Mouse (Mus musculus): ENCODE measurements around the gene Abcb5.

Abcb5 gene

GRCm38 (mm10) chr12:118848496-118849202, 117.6 kb downstream of the Abcb5 start:
- DNase-seq (ENCODE audit: low spot score in 2 of 2): no peak

GRCm38 (mm10) chr12:118847861-118848495, 118.2 kb downstream of the Abcb5 start:
- no peak for DNase-seq (ENCODE audit: low spot score in 2 of 2)

GRCm38 (mm10) chr12:118847381-118847780, 118.8 kb downstream of the Abcb5 start:
- DNase-seq (ENCODE audit: low spot score in 2 of 2): no peak

- no peak for DNase-seq (ENCODE audit: low spot score in 2 of 2)
These were observed 119.4 kb downstream of the Abcb5 start for GRCm38 (mm10) chr12:118846649-118847321.

GRCm38 (mm10) chr12:118846221-118846620, 120.0 kb downstream of the Abcb5 start, which contains the start of gene Sp8:
Gene Sp8 (plus strand): TSS chr12:118846329.
- no peak for DNase-seq (ENCODE audit: low spot score in 2 of 2)

- no peak for DNase-seq (ENCODE audit: low spot score in 2 of 2)
These were observed 120.9 kb downstream of the Abcb5 start for GRCm38 (mm10) chr12:118845351-118845750.

DNA sequence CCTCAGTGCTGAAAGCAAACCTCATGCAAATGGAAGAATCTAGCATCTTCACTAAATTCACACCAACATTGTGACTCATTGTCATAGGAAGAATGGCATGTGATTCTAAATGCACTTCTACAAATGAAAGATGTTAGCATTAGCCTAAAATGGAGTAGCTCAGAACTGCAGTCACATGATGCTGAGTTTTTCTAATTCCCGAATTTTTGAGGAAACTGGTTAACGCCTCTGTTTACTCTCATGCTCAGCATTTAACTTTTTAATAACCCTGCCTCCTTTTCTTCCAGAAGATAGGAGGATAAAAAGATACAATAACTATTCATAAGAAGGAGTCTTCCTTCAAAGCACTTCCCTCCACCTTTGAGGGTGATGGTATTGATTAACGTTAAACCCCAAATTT, 121.4 kb downstream of the Abcb5 start:
- DNase-seq (ENCODE audit: low spot score in 2 of 2): no peak

DNA sequence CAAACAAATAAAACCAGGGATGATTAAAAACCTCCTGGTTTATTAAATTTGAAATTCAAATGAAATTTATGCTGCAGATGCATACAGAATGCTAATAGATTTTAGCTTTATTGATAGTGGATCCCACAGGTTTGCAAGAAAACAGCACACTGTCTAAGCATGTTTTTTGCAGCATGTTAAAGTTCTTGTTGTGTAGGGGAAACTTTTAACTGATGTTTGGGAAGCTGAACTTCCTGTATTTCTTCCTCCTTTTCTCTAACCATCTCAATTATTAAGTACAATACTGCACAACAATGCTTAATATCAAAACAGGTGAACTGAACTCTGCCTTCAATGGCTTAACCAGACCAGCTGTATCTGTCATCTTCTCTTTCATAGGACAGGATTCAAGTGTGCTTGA, 122.1 kb downstream of the Abcb5 start:
- DNase-seq (ENCODE audit: low spot score in 2 of 2): no peak

GRCm38 (mm10) chr12:118842671-118843411, 123.4 kb downstream of the Abcb5 start:
- DNase-seq (ENCODE audit: low spot score in 2 of 2): no peak

DNA sequence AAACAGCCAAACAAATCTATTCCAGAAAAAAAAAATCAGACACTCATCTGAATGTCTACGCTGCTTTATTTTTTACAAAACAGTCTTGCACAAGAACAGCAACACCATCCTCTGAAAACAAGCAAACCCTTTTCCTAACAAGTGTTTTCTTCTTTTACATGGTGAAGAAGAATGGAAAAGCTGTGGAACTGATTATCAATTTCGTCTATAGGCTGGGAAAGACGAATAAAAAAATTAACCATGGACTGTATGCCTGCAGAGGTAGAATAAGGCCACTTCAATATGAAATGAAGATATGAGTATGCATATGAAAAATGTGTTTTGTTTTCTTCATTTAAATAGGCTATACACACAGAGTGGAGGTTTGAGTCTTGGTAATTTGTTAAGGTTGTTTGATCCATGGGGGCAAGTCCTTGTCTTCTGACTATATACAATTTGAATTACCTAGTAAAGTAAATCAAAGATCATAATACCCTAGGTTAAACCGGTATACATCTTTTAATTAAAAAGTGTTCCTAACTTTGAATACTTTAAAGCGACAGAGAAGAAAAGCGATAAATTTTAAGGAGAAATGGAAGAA, 124.2 kb downstream of the Abcb5 start:
- no peak for DNase-seq (ENCODE audit: low spot score in 2 of 2)

- DNase-seq (ENCODE audit: low spot score in 2 of 2): no peak
These were observed 124.8 kb downstream of the Abcb5 start for GRCm38 (mm10) chr12:118841381-118841922.

DNA sequence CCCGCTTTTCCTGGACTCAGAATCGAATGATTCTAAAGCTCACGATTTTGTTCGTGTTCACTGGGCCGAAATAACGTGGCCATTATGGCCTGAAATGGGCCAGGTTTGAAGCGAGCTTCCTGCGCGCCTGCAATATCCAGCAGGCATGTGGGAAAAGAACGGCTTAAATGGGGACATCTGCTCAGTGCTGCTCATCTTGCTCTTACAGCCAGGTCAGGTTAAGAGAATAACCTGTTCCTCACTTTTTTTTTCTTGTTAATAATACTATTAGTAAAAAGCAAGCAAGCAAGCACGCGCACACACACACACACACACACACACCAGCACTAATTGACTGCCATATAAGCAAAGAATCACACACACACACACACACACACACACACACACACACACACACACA, 125.4 kb downstream of the Abcb5 start:
- DNase-seq (ENCODE audit: low spot score in 2 of 2): no peak

GRCm38 (mm10) chr12:118840301-118840700, 125.9 kb downstream of the Abcb5 start:
- no peak for DNase-seq (ENCODE audit: low spot score in 2 of 2)

DNA sequence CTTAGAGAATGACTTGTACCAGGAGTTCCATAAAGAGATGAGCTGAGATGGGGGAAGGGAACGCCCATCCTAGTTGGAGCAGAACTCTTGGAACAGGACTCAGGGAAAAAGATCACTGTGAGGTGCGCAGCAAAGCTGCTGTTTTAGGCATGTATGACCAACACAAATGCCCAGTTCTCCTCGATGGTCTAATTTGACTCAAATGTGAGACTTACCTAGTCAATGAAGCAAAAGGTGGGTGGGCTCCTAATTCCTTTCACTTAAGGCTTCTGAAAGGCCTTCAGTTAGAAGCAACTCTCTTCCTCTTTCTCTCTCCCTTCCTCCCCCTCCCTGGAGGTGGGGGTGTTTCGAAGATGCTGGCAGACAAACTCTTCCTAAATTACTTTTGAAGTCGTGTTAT, 126.8 kb downstream of the Abcb5 start:
- DNase-seq (ENCODE audit: low spot score in 2 of 2): no peak

GRCm38 (mm10) chr12:118838260-118838659, 128.0 kb downstream of the Abcb5 start:
- DNase-seq (ENCODE audit: low spot score in 2 of 2): no peak

- no peak for DNase-seq (ENCODE audit: low spot score in 2 of 2)
These were observed 128.9 kb downstream of the Abcb5 start for GRCm38 (mm10) chr12:118837361-118837760.

DNA sequence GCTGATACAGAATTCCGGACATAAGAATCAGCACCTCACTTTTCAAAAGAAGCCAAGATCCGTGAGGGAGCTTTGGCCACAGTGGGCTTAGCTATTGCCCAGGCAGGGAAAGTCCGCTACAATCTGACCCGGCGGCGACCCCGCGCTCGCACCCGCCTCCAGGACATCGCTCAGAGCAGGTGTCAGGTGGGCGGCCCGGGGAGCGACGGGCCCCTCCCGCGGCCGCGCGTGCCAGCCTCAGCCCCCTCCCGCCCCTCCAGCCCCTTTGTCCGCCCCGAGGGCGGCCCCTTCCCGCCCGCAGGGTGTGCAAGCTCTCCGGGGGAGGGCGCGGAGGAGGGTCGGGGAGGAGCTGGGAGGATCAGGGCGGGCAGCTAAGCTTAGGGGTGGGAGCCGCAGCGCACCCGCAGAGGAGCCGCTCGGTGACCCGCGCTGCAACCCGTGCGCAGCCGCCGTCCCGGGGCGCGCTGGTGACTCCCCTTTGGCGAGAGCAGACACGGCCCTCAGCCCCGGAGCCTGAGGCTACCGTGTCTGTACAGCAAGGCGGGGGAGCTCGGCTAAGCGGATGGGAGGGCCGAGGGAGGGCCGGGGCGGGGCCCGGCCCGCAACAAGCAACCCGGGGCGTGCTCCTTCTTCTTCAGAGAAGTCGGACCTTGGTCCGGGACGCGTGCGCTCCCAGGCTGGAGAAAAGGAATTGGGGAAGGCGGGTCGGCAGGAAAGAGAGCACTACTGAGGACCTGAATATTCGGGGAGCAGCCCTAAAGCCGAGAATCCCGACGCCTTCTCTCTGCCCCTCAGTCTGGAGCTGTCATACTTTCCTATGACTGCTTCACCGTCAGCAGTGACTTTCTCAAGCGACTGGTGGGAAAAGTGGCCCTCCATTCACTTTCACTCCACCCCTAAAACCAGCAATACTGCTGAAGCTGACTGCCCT, 129.5 kb downstream of the Abcb5 start:
- no peak for DNase-seq (ENCODE audit: low spot score in 2 of 2)

DNA sequence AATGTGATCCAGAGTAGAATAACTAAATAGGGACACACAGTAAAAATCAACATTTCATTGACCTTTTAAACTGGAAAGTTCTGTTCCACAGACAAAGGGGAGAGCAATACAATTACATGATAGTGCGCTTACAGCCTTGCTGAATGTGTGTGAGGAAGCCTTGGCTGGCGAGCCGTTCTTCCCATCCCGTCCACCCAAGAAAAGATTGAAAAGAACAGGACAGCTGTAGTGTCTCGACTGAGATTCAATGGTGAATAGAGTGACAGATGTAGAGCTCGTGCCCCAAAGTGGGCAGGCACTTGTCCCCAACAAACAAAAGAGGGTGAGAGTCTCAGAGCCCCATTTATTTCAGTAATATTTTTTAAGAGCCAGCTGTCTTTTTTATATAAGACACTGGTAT, 136.3 kb downstream of the Abcb5 start:
- DNase-seq (ENCODE audit: low spot score in 2 of 2): no peak

Measured in thymus, postnatal 10 days (tissue).